Comparison of ENCODE assay signal across 8 mouse cellular contexts in genomic region chr6:39205650-39206580, GRCm38 (mm10). TPM values are rescaled to one million over a fixed set of nuclear protein-coding genes. Genes with fewer than 3 reads are reported as not detected.
A peak's percentile ranks its signal among the peaks of the same experiment; 100 is the strongest.
DNase-seq lines count a peak whose midpoint lies in the region; TF ChIP-seq lines count a peak whose summit lies in the region.

No protein-coding gene starts in this region.

- peak overlapping the region; percentile 83 for H3K27ac ChIP-seq in cerebellum, adult 2 months (ENCODE audit: insufficient read depth, low read length)

- peak overlapping the region; percentile 67 for H3K4me3 ChIP-seq in cerebellum, adult 2 months (replicated peaks; ENCODE audit: insufficient read depth, low read depth, low read length)

- TF ChIP-seq CTCF in cerebellum, adult 2 months (IDR thresholded peaks at IDR 0.05; ENCODE audit: borderline replicate concordance, insufficient read depth, low read depth, low read length), result no peak

- no peaks in the 10 kb centered on the region for H3K27me3 ChIP-seq in cerebellum, adult 2 months (ENCODE audit: control insufficient read depth, insufficient read depth, low read length)

- no peaks in the 10 kb centered on the region for H3K4me1 ChIP-seq in cerebellum, adult 2 months (ENCODE audit: control insufficient read depth, insufficient read depth, low read length)

- 1% methylated on average over 112 of the region's 121 CpGs for WGBS in cerebellum, adult 2 months

- DNase-seq in thymus, adult 18-20 months, result peak; percentile 26 to 67
- no peak for DNase-seq in thymus, postnatal 0 days (ENCODE audit: low spot score)
- peak in 1 of 2 experiments; percentile 77 for DNase-seq in cerebellum, adult 2 months
- peak; percentile 34 to 51 for DNase-seq in heart, adult 9 months (ENCODE audit: low spot score in 2 of 2)
- peak; percentile 16 to 62 for DNase-seq in kidney, postnatal 36 days
- peak; percentile 60 to 65 for DNase-seq in lung, postnatal 4 days
- DNase-seq in right cerebral cortex, postnatal 4 days, result peak; percentile 40
- DNase-seq in yolk sac, embryonic 10.5 days (ENCODE audit: low spot score), result no peak

- no peak for TF ChIP-seq POLR2A in cerebellum, adult 2 months (IDR thresholded peaks at IDR 0.05; ENCODE audit: borderline replicate concordance, insufficient read depth, low read length)

RNA-seq across cellular contexts. Expression of gene Kdm7a, which starts 0.7 kb away (rescaled TPM):
- 4.1 and 5.8 TPM in 2 replicates for polyA plus RNA-seq in thymus, postnatal 0 days (2015; fragmentation: Nextera tagmentation; extraction: Ambion mirVana)
- 15.4 and 16.0 TPM in 2 replicates for polyA plus RNA-seq in cerebellum, adult 2 months (2012; rRNA removed)

Comparison
In these comparisons a context has a peak if more than half of its experiments do, and no peak if none do; other contexts are left out.
1. DNase-seq: peak in thymus, adult 18-20 months (2 of 2), heart, adult 9 months (2 of 2), kidney, postnatal 36 days (2 of 2), lung, postnatal 4 days (2 of 2) and right cerebral cortex, postnatal 4 days (single experiment); none in thymus, postnatal 0 days (single experiment) and yolk sac, embryonic 10.5 days (single experiment).